Mouse (Mus musculus): ENCODE data around the gene Zbtb26.

The Zbtb26 gene

GRCm38 (mm10) chr2:37442611-37443591 lies at the start of gene Zbtb26, which contains the start of the genes Zbtb6 and Rabgap1:
Gene Zbtb26, minus strand, starts transcription at chr2:37443135.
Gene Zbtb6, minus strand, starts transcription at chr2:37443171.
Gene Rabgap1, plus strand, starts transcription at chr2:37443279.
- DNase-seq, result peak; percentile 97

GRCm38 (mm10) chr2:37488956-37489355 lies 46.0 kb upstream of the Zbtb26 start:
- DNase-seq, result no peak

GRCm38 (mm10) chr2:37486408-37486807 lies 43.5 kb upstream of the Zbtb26 start:
- no peak for DNase-seq

GRCm38 (mm10) chr2:37485370-37485769 lies 42.4 kb upstream of the Zbtb26 start:
- peak; percentile 70 for DNase-seq

- DNase-seq, result no peak
Observed at GRCm38 (mm10) chr2:37484165-37484564, 41.2 kb upstream of the Zbtb26 start.

GRCm38 (mm10) chr2:37480039-37480438 lies 37.1 kb upstream of the Zbtb26 start:
- no peak for DNase-seq

- no peak for DNase-seq
Observed at GRCm38 (mm10) chr2:37479559-37479958, 36.6 kb upstream of the Zbtb26 start.

- DNase-seq, result no peak
Observed at GRCm38 (mm10) chr2:37466266-37466665, 23.3 kb upstream of the Zbtb26 start.

- no peak for DNase-seq
Observed at GRCm38 (mm10) chr2:37460707-37461106, 17.8 kb upstream of the Zbtb26 start.

GRCm38 (mm10) chr2:37452376-37452760 lies 9.4 kb upstream of the Zbtb26 start:
- peak; percentile 26 for DNase-seq

- DNase-seq, result peak; percentile 93
Observed at GRCm38 (mm10) chr2:37451667-37452375, 8.9 kb upstream of the Zbtb26 start.

- no peak for DNase-seq
Observed at GRCm38 (mm10) chr2:37431609-37432008, 11.3 kb downstream of the Zbtb26 start.

GRCm38 (mm10) chr2:37430593-37431464 lies 12.1 kb downstream of the Zbtb26 start:
- DNase-seq, result peak; percentile 91

GRCm38 (mm10) chr2:37423671-37424070 lies 19.3 kb downstream of the Zbtb26 start:
- DNase-seq, result no peak

- DNase-seq, result peak; percentile 97
Observed at GRCm38 (mm10) chr2:37422306-37423304, 20.3 kb downstream of the Zbtb26 start, which contains the start of gene Rc3h2. Gene Rc3h2, minus strand, starts transcription at chr2:37422903.

GRCm38 (mm10) chr2:37421903-37422302 lies 21.0 kb downstream of the Zbtb26 start:
- no peak for DNase-seq

GRCm38 (mm10) chr2:37395539-37395938 lies 47.4 kb downstream of the Zbtb26 start:
- peak; percentile 8 for DNase-seq

- DNase-seq, result no peak
Observed at GRCm38 (mm10) chr2:37382921-37383320, 60.0 kb downstream of the Zbtb26 start.

Measured in kidney, adult 9 months (tissue).